11 mouse cellular contexts compared by ENCODE assay signal in genomic region chr4:43759571-43760418, GRCm38 (mm10). TPM values are rescaled to one million over a fixed set of nuclear protein-coding genes. Genes with fewer than 3 reads are reported as not detected.
DNase-seq lines count a peak whose midpoint lies in the region; ATAC-seq and TF ChIP-seq lines count a peak whose summit lies in the region.
"Had no signal": no experiment of that assay in that cellular context is flagged by ENCODE, and none has a peak within 500 bp of the region (broad histone marks: within the 10 kb centered on the region; RNA-seq: fewer than 3 reads in every experiment).

No protein-coding gene starts in this region.

- no peaks in the 10 kb centered on the region for H3K36me3 ChIP-seq in midbrain, postnatal 0 days (ENCODE audit: insufficient read depth, low read length)
- H3K36me3 ChIP-seq in midbrain, embryonic 10.5 days, result no peaks in the 10 kb centered on the region
- H3K36me3 ChIP-seq in limb, embryonic 11.5 days (ENCODE audit: control insufficient read depth, insufficient read depth, low read length), result no peaks in the 10 kb centered on the region
- H3K36me3 ChIP-seq: liver, embryonic 13.5 days had no signal

- WGBS in midbrain, postnatal 0 days, result 80% methylated on average over 21 of the region's 21 CpGs
- 80% methylated on average over 21 of the region's 21 CpGs for WGBS in midbrain, embryonic 10.5 days
- 64% methylated on average over 21 of the region's 21 CpGs for WGBS in limb, embryonic 11.5 days

- no peak overlapping the region for H3K4me2 ChIP-seq in midbrain, postnatal 0 days (ENCODE audit: low read depth, low read length, poor library complexity, severe bottlenecking)
- H3K4me2 ChIP-seq in limb, embryonic 11.5 days (ENCODE audit: low read depth, severe bottlenecking), result no peak overlapping the region
- H3K4me2 ChIP-seq: liver, embryonic 13.5 days had no signal

- H3K9me3 ChIP-seq in midbrain, postnatal 0 days (ENCODE audit: low read length), result no peaks in the 10 kb centered on the region
- no peaks in the 10 kb centered on the region for H3K9me3 ChIP-seq in midbrain, embryonic 10.5 days (replicated peaks)
- no peaks in the 10 kb centered on the region for H3K9me3 ChIP-seq in limb, embryonic 11.5 days (ENCODE audit: control insufficient read depth, low read length)

- H3K27me3 ChIP-seq in midbrain, postnatal 0 days (ENCODE audit: insufficient read depth, low read length), result no peaks in the 10 kb centered on the region
- no peaks in the 10 kb centered on the region for H3K27me3 ChIP-seq in midbrain, embryonic 10.5 days (ENCODE audit: low read depth, poor library complexity, severe bottlenecking)
- H3K27me3 ChIP-seq in limb, embryonic 11.5 days (ENCODE audit: control insufficient read depth, insufficient read depth, low read length), result no peaks in the 10 kb centered on the region
- H3K27me3 ChIP-seq: liver, embryonic 13.5 days had no signal

- no peak overlapping the region for H3K27ac ChIP-seq in midbrain, postnatal 0 days (ENCODE audit: low read depth, low read length)
- no peak overlapping the region for H3K27ac ChIP-seq in midbrain, embryonic 10.5 days (replicated peaks)
- H3K27ac ChIP-seq in limb, embryonic 11.5 days (replicated peaks; ENCODE audit: low read depth, low read length), result peak overlapping the region; percentile 47; the same call in 1 of the 2 replicates
- H3K27ac ChIP-seq: liver, embryonic 13.5 days had no signal

- no peak overlapping the region for H3K4me3 ChIP-seq in midbrain, postnatal 0 days (ENCODE audit: low read depth, low read length)
- H3K4me3 ChIP-seq in midbrain, embryonic 10.5 days, result no peak overlapping the region
- no peak overlapping the region for H3K4me3 ChIP-seq in limb, embryonic 11.5 days (ENCODE audit: low read depth, low read length)
- H3K4me3 ChIP-seq: liver, embryonic 13.5 days had no signal

- no peaks in the 10 kb centered on the region for H3K4me1 ChIP-seq in midbrain, postnatal 0 days (ENCODE audit: insufficient read depth, low read length)
- no peaks in the 10 kb centered on the region for H3K4me1 ChIP-seq in midbrain, embryonic 10.5 days
- H3K4me1 ChIP-seq in limb, embryonic 11.5 days (ENCODE audit: control insufficient read depth, insufficient read depth, low read length), result peaks cover 3% of the 10 kb centered on the region; the same call in 1 of the 2 replicates
- H3K4me1 ChIP-seq: liver, embryonic 13.5 days had no signal

- TF ChIP-seq CTCF in midbrain, postnatal 0 days (IDR thresholded peaks at IDR 0.05), result no peak

- peak; percentile 29 for DNase-seq in embryo, embryonic 10.5 days (ENCODE audit: low spot score)
- DNase-seq in embryo, embryonic 9.5 days (ENCODE audit: extremely low spot score), result no peak
- peak; percentile 43 for DNase-seq in midbrain, postnatal 0 days (ENCODE audit: low spot score)
- DNase-seq in midbrain, embryonic 10.5 days (ENCODE audit: low spot score), result no peak
- peak; percentile 35 for DNase-seq in limb, embryonic 11.5 days (ENCODE audit: low spot score)
- DNase-seq in yolk sac, embryonic 10.5 days (ENCODE audit: low spot score), result peak; percentile 15
- DNase-seq in testis, postnatal 14 days (ENCODE audit: low spot score), result no peak
- DNase-seq in thymus, adult 18-20 months, result no peak
- DNase-seq: liver, embryonic 13.5 days had no signal

- no peak overlapping the region for H3K9ac ChIP-seq in midbrain, postnatal 0 days (replicated peaks; ENCODE audit: low read length, poor library complexity, severe bottlenecking)
- H3K9ac ChIP-seq in limb, embryonic 11.5 days (ENCODE audit: low read length), result no peak overlapping the region
- H3K9ac ChIP-seq: liver, embryonic 13.5 days had no signal

- no peak for ATAC-seq in midbrain, postnatal 0 days (ENCODE audit: low FRiP score)
- ATAC-seq in limb, embryonic 11.5 days (ENCODE audit: insufficient number of reproducible peaks, low FRiP score, low TSS enrichment, low read depth), result no peak

RNA-seq across cellular contexts. Expression of gene Olfr159, which starts 11.0 kb away (rescaled TPM):
- not detected in 2 replicates for total RNA-seq in midbrain, postnatal 0 days (2014; rRNA removed)
- polyA plus RNA-seq in midbrain, postnatal 0 days (2015; fragmentation: Nextera tagmentation; extraction: Ambion mirVana), result not detected in 2 replicates
- not detected in 2 replicates for polyA plus RNA-seq in midbrain, embryonic 10.5 days (2016; fragmentation: Nextera tagmentation; extraction: Ambion mirVana)
- not detected in 2 replicates for polyA plus RNA-seq in limb, embryonic 11.5 days (2014; fragmentation: Nextera tagmentation; extraction: Ambion mirVana)
- polyA plus RNA-seq: heart, embryonic 14.5 days; liver, embryonic 13.5 days; neural tube, embryonic 14.5 days had no signal

RNA-seq across cellular contexts. Expression of gene Spaar, which starts 30.0 kb away (rescaled TPM):
- not detected in 2 replicates for total RNA-seq in midbrain, postnatal 0 days (2014; rRNA removed)
- polyA plus RNA-seq in midbrain, postnatal 0 days (2015; fragmentation: Nextera tagmentation; extraction: Ambion mirVana), result 0.07 and 0.28 TPM in 2 replicates
- polyA plus RNA-seq in midbrain, embryonic 10.5 days (2016; fragmentation: Nextera tagmentation; extraction: Ambion mirVana), result 0.02 TPM in 1 of 2 replicates, not detected in the other
- polyA plus RNA-seq in limb, embryonic 11.5 days (2014; fragmentation: Nextera tagmentation; extraction: Ambion mirVana), result 0.20 and 0.27 TPM in 2 replicates
- polyA plus RNA-seq: liver, embryonic 13.5 days; neural tube, embryonic 14.5 days had no signal

RNA-seq across cellular contexts. Expression of gene Hrct1, which starts 32.8 kb away (rescaled TPM):
- total RNA-seq in midbrain, postnatal 0 days (2014; rRNA removed), result 1.1 TPM in 2 replicates
- polyA plus RNA-seq in midbrain, postnatal 0 days (2015; fragmentation: Nextera tagmentation; extraction: Ambion mirVana), result 0.72 and 1.1 TPM in 2 replicates
- 0.21 TPM in 1 of 2 replicates, not detected in the other for polyA plus RNA-seq in midbrain, embryonic 10.5 days (2016; fragmentation: Nextera tagmentation; extraction: Ambion mirVana)
- 0.29 TPM in 1 of 2 replicates, not detected in the other for polyA plus RNA-seq in limb, embryonic 11.5 days (2014; fragmentation: Nextera tagmentation; extraction: Ambion mirVana)

RNA-seq across cellular contexts. Expression of gene Olfr71, which starts 49.7 kb away (rescaled TPM):
- not detected in 2 replicates for total RNA-seq in midbrain, postnatal 0 days (2014; rRNA removed)
- not detected in 2 replicates for polyA plus RNA-seq in midbrain, postnatal 0 days (2015; fragmentation: Nextera tagmentation; extraction: Ambion mirVana)
- polyA plus RNA-seq in midbrain, embryonic 10.5 days (2016; fragmentation: Nextera tagmentation; extraction: Ambion mirVana), result not detected in 2 replicates
- polyA plus RNA-seq in limb, embryonic 11.5 days (2014; fragmentation: Nextera tagmentation; extraction: Ambion mirVana), result not detected in 2 replicates
- polyA plus RNA-seq: heart, embryonic 14.5 days; liver, embryonic 13.5 days; neural tube, embryonic 14.5 days had no signal

RNA-seq across cellular contexts. Expression of gene Olfr70, which starts 59.2 kb away (rescaled TPM):
- total RNA-seq in midbrain, postnatal 0 days (2014; rRNA removed), result 0.09 TPM in 1 of 2 replicates, not detected in the other
- polyA plus RNA-seq in midbrain, postnatal 0 days (2015; fragmentation: Nextera tagmentation; extraction: Ambion mirVana), result not detected in 2 replicates
- not detected in 2 replicates for polyA plus RNA-seq in midbrain, embryonic 10.5 days (2016; fragmentation: Nextera tagmentation; extraction: Ambion mirVana)
- polyA plus RNA-seq in limb, embryonic 11.5 days (2014; fragmentation: Nextera tagmentation; extraction: Ambion mirVana), result not detected in 2 replicates
- polyA plus RNA-seq: heart, embryonic 14.5 days; liver, embryonic 13.5 days; neural tube, embryonic 14.5 days had no signal

Comparison
In these comparisons a context has a peak if more than half of its experiments do, and no peak if none do; other contexts are left out.
1. DNase-seq: peak in embryo, embryonic 10.5 days (single experiment), midbrain, postnatal 0 days (single experiment), limb, embryonic 11.5 days (single experiment) and yolk sac, embryonic 10.5 days (single experiment); none in embryo, embryonic 9.5 days (single experiment), midbrain, embryonic 10.5 days (single experiment), testis, postnatal 14 days (single experiment) and thymus, adult 18-20 months (0 of 2).